Mouse (Mus musculus): ENCODE results near the gene Nelfb.

The Nelfb gene

DNA sequence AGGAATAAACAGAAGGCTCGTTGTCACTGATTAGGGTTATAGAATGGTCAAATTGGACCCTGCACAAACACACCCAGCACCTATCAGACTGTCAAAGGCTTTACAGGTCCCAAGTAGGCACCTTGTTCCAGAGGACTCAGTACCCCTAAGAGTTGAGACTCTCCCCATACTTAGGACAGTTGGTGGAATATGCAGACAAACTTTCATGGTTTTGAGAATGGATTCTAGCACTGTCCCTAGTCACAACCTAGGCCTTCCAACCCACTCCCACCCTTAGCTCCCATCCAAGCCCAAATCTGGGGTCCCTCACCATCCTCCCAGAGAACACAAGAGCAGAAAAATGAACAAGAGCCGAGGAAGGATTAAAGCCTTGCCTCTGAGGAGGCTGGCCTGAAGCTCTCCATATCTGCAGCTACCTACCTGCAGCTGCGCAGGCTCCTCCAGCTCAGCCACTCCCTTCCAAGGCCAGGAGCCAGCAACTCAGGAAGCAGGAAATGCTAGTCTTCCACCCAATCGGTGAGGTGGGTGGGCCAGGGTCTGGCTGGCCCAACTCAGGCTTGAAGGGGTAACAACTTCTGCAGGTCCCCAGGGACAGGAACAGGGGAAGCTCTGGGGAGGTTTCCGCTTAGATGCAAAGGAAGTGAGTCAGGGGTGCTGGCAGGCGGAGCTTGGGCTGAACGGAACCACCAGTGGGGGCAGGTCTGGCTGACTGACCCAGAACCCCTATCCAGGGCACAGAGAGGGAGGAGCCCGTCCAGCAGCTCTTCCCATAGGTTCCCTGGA, 14.9 kb downstream of the Nelfb start, which contains the start of gene Tor4a:
TSS of gene Tor4a (minus strand) at position 715 of the 783 bp plus-strand sequence.
- peak in 1 of 2 experiments; percentile 24 for DNase-seq (ENCODE audit: low spot score in 2 of 2)

DNA sequence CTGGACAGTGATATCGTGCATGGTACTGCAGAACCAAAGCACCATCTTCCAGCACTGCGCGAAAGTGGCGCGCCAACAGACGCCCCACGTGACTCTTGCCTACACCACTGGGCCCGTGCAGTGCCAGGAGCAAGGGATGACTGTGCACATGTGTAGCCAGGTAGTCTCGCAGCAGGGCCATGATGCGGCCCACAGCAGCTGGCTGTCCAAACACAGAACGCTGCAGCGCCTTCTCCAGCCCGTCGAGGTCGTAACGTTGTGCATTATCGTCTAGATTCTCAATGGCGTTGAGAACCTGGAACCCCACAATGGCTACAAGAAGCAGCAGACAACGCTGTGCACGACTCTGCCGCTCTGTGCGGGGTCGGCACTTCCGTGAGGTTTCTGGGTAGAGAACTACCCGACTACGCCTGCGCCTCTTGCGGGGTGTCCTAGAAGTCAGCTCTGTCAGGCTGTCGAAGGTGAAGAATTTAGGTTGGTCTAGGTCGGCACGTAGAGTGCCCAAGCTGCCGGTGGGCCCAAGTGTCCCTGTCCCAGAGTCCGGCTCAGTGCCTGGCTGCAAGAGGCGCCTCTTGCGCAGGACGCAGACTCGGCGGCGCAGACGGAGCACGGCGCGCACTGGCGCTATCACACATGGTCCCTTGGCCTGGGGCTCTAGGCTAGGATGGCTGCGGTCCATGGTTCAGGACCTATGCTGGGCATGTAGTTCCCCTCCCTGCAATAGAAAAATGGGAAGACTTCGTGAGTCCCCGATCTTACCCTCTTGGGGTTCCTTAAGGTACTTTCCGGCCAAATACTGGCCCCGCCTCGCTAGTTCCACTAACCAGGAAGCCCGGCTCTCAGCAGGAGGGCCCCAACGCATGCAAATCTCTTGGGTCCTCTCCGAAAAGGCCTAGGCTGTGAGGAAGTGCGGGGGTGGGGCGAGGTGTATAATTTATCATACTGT, 15.8 kb downstream of the Nelfb start:
- no peak for DNase-seq (ENCODE audit: low spot score in 2 of 2)

- no peak for DNase-seq (ENCODE audit: low spot score in 2 of 2)
Observed at GRCm38 (mm10) chr2:25194486-25195171, 16.7 kb downstream of the Nelfb start.

DNA sequence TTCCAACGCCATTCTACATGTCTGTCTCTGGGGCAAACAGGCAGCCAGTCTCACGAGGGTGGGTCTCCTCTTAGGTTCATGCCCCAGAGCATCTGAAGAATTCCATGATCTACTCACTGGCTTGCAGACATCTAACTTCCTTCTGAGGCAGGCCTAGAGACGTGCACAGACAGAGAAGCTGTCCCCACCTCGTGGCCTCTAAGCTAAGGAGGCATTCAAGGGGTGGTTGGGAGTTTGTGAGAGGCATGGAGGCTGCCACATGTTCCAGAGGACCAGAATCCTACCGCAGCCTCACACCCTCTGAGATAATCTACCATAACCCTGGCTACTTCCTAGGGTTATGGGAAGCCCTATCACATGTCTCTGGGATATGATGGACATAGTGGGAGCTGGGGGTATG, 17.3 kb downstream of the Nelfb start:
- DNase-seq (ENCODE audit: low spot score in 2 of 2), result no peak

GRCm38 (mm10) chr2:25193330-25193770, 17.9 kb downstream of the Nelfb start:
- peak in 1 of 2 experiments; percentile 83 for DNase-seq (ENCODE audit: low spot score in 2 of 2)

DNA sequence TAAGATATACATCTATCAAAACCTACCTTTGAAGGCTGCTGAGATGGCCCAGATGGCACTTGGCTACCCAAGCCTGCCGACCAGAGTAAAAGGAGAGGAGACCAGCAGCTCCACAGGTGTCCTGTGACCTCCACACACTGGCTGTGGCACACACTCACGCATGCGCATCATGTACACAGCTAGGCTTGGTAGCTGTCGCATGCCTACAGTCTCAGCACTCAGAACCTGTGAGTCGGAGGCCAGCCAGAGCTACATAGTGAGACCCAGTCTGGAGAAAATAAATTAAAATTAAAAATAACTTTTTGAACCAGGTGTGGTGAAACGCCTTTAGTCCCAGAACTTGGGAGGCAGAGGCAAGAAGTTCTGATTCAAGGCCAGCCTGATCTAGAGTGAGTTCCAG, 23.4 kb downstream of the Nelfb start:
- no peak for DNase-seq (ENCODE audit: low spot score in 2 of 2)

DNA sequence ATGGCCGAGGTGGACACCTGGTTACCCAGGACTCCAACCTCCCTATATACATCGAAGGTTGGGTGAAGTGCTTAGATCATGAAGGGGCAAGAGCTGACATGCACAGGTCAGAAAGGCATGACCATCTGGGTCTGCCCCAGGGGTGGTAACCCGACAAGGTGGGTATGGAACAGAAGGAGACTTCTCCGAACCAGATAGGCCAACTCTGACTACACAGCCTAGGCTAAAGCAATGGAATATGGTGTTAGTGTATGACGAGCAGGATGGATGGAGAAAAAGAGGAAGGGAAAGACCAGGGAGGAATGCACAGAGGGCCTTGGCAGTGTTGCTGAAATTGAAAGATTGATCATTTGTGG, 24.7 kb downstream of the Nelfb start:
- no peak for DNase-seq (ENCODE audit: low spot score in 2 of 2)

- peak in 1 of 2 experiments; percentile 35 for DNase-seq (ENCODE audit: low spot score in 2 of 2)
Observed at GRCm38 (mm10) chr2:25185625-25186574, 25.4 kb downstream of the Nelfb start.

DNA sequence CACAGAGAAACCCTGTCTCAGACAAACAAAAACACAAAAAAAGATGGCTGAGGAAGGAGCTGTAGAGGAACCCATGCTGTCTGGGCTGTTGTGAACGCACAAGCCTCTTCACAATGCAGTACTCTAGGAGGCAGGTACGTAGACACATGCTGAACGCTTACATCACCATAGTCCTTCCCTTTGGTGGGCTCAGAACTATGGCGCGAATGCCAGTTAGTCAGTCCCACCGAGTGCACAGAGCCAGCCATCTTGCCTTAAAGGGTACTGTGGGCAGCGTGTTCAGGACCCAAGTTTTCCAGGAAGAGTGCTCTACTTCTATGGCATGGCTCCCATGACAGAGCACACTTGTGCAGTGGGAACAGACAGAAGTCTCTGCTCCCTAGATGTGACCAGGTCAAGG, 26.8 kb downstream of the Nelfb start:
- no peak for DNase-seq (ENCODE audit: low spot score in 2 of 2)

DNA sequence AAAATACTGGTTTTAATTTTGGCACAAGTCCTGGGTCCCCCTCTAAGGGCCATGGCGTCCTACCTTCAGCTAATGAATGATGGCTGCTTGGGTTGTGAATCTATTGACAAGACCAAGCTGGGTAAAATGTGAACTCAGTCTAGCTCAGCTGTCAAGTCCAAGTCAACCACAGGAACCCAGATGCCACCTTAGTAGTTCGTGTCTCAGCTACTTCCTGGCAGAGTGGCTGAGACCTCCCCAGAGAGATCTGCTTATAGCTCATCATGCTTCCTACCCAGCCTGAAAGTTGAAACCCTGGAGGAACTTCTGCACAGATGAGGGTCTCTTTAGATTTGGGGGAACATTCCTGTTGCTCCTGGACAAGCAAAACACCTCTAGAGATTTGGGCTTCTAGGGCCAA, 28.0 kb downstream of the Nelfb start:
- DNase-seq (ENCODE audit: low spot score in 2 of 2), result no peak

DNA sequence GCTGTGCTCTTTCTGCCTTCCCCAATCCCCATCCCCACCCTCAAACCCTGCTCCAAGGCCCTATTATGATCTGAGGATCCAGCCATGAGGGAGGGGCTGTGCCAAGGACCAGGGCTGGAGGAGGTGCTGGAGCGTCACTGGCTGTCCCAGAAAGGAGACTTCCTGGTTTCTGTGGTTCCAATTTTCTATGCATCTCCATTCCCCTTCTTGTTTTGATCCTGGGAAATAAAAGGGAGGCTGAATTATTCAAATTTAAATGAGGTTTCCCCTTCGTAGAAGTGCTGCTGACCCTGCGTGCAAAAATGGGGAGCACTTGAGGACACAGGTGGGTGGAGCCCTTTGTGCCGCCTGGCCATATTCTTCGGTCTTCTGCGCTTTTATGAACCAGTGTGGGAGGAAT, 28.6 kb downstream of the Nelfb start:
- no peak for DNase-seq (ENCODE audit: low spot score in 2 of 2)

GRCm38 (mm10) chr2:25181891-25182397, 29.3 kb downstream of the Nelfb start:
- no peak for DNase-seq (ENCODE audit: low spot score in 2 of 2)

DNA sequence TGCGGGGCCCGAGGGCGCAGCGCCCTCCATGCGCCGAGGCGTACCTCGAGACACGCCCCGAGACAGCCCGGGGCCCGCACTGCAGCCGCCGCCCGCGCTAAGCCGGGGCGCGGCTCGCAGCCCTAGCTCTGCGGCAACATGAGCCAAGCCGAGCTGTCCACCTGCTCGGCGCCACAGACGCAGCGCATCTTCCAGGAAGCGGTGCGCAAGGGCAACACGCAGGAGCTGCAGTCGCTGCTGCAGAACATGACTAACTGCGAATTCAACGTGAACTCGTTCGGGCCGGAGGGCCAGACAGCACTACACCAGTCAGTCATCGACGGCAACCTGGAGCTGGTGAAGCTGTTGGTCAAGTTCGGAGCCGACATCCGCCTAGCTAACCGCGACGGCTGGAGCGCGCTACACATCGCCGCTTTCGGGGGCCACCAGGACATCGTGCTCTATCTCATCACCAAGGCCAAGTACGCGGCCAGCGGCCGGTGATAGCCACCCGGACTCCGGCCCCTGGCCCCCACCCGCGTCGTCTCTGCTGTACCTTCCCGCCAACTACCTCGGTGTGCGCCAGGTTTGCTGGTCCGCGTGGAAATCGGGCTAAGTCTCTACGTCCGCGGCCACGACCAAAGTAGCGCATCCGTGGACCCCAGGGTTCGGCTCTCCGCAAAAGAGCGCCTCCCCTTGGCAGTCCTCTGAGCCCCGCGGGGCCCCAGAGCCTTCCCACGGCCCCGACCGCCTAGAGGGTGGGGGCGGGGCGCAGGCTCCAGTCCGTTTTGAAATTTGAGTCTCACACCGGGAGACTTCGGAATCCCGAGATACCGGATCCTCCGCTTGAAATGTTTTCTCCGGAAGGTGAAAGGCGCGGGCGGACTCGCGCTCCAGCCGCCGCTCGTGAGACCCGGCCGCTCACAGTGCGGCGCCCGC, 30.1 kb downstream of the Nelfb start:
- peak in 1 of 2 experiments; percentile 24 for DNase-seq (ENCODE audit: low spot score in 2 of 2)

- peak; percentile 77 to 94 for DNase-seq (ENCODE audit: low spot score in 2 of 2)
Observed at GRCm38 (mm10) chr2:25180478-25180903, 30.8 kb downstream of the Nelfb start, which contains the start of gene Nrarp. Gene Nrarp, plus strand, starts transcription at chr2:25180758.

DNA sequence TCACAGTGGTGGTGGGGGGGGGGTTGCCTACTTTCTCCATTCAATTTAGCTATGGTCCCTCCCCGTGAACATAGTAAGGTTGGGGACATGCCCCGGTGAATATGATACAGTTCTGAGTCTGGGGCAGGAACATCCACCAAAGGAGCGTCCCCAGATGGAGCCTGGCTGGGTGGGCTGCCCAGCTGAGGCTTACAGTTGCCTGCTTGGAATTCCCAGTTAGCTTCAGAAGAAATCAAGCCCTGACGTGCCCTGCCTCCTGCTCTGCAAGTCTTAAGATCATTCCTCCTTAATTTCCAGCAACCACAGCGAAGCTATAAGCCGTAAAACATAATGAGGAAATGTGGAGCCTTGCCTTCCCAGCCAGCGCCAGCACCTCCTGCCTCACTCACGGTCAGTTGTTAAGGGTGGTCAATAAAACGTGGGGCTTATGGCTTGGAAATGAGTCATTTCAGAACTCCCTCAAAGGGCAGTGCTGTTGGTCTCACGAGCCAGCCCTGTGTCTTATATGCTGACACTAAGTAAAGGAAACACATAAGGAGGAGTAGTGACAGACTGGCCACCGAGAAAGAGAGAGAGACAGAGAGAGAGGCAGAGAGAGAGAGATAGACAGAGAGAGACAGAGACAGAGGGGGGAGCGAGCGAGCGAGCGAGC, 31.6 kb downstream of the Nelfb start:
- no peak for DNase-seq (ENCODE audit: low spot score in 2 of 2)

DNA sequence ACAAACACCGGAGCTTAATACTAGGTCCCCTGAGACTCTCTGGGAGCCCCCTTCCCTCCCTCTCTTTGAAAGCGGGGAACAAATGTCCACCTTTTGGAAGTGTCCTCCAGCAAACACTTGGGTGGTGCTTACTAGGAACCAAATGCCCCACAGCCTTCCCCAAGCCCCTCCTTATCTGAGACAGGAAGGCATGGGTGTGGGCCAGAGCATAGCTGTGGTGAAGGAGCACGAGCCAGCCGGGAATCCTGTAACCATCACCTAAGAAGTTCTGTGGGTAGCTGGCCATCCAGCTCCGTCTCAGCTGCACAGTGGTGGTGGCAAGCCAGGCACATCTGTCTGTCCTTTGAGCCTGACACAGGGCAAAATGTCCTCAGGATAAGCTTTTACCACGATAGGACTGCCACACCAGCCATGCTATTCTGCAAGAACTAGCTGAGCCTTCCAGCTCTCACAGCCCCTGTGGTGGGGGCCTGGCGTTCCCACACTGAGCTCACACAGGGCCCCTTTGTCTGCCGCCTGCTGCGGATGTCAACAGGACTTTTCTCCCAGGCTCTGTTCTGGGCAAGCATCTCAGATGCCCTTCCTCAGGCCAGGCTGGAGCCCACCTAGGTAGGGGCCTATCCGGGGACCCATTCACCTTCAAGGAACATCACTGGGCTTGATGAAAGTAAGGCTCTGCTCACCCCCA, 32.9 kb downstream of the Nelfb start:
- DNase-seq (ENCODE audit: low spot score in 2 of 2), result peak in 1 of 2 experiments; percentile 39

DNA sequence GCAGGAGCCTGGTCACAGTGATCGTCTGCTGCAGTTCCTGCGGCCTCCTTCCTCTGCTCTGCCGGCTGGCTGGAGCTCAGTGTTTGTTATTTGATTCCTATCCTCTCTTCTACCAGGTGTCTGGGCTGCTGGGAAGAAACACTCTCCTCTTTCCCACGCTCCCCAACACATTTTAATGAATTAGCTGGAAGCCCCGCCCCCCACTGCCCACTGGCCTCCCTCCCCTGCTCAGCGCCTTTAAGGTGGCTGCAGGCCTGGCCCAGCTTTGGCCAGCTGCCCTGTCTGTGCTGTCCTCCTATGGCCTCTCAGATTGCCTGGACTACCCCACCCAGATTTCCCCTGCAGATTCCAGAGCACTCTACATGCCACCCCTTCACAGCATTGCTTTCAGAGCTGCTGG, 33.6 kb downstream of the Nelfb start:
- DNase-seq (ENCODE audit: low spot score in 2 of 2), result peak in 1 of 2 experiments; percentile 38

DNA sequence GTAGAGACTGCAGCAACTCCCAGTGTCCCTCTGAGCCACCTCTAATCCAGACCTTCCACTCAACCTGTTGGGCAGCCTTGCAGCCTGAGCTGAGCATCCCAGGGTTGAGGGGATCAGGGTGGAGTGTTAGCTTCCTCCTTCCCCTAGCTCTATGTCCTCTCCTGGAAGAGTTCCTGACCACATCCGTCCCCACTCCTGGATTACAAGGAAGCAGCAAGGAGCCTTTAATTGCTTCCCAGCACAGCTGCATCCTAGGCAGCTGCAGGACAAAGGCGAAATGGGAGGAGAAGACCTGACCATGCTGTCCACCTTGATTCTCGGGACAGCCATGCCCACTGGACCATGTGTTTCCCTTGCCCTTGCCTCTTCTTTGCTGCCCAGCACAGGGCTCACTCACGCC, 34.2 kb downstream of the Nelfb start:
- no peak for DNase-seq (ENCODE audit: low spot score in 2 of 2)
